Mouse (Mus musculus): ENCODE data around the gene Slc25a34. TPM values are rescaled to one million over a fixed set of nuclear protein-coding genes. Genes with fewer than 3 reads are reported as not detected.

Gene Slc25a34
- polyA plus RNA-seq, 1 experiment from 2014 or later = not detected

DNA sequence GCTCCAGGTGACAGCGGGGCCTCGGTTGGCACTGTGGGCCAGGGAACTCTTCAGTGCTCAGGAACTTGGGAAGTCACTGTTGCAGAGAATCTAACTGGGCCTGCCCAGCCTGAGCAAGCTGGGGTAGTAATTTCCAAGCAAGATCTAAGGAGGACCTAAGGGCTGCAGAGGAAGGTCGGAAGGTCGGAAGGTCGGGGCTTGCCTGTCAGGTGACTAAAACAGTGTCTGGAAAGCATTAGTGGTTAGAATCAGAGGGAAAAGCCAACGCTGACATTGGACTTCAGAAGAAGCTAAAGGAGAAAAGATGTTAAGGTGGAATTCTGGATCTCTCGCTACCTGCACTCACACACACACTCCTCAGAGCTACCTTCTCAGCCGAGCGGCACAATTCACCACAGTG lies 12.4 kb upstream of the Slc25a34 start:
- Histone ChIP-seq H3K27ac (ENCODE audit: low read depth, low read length) (no peak overlapping the region), H3K4me3 (ENCODE audit: low read depth, low read length) (no peak overlapping the region), H3K4me2 (no peak overlapping the region), H3K9me3 (ENCODE audit: control insufficient read depth, low read length) (no peaks in the 10 kb centered on the region), H3K4me1 (replicated peaks; ENCODE audit: control insufficient read depth, insufficient read depth, low read length) (no peaks in the 10 kb centered on the region), H3K9ac (ENCODE audit: low read depth, low read length) (no peak overlapping the region), H3K27me3 (replicated peaks; ENCODE audit: control insufficient read depth, insufficient read depth, low read length) (no peaks in the 10 kb centered on the region), H3K36me3 (ENCODE audit: control insufficient read depth, insufficient read depth, low read length) (peaks cover 32% of the 10 kb centered on the region)
- no peak for DNase-seq (ENCODE audit: low spot score)
- 78% methylated on average over 9 of the region's 9 CpGs for WGBS
- no peak for ATAC-seq (replicated peaks; ENCODE audit: low FRiP score)

DNA sequence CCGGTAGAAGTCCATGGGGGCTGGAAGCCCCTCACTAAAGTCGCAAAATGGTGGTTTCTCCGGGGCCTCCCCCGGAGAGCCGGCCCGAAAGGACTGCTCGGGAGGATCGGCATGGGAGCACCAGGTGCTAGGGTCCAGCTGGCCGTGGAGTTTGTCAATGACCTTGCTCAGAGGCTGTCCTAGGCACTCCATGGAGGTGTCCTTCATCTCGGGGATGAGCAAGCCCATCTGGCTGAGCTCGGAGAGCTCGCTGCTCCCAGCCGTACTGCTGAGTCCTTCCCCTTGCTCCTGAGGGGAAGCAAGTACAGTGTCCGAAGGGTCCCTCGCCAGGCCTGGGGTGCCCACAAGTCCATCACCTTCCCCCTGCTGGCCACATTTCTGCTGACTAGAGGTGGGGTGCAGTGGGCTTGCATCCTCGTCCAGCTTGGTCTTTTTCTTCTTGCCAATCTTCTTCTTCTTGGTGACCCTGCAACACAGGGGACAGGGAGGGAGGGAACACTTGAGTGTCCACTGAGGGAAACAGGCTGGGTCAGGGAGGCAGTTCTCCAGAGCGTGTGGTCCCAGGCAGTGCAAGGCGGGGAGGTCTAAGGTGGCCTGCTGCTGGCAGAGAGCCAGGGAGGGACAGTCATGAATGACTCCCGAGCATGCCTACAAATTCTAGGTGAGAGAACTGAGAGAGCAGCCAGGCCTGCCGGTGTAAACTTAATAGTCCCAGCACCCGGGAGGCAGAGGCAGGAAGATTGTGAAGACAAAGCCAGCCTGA lies 8.7 kb upstream of the Slc25a34 start:
- Histone ChIP-seq H3K4me1 (replicated peaks; ENCODE audit: control insufficient read depth, insufficient read depth, low read length) (no peaks in the 10 kb centered on the region), H3K4me2 (no peak overlapping the region), H3K4me3 (ENCODE audit: low read depth, low read length) (no peak overlapping the region), H3K27ac (ENCODE audit: low read depth, low read length) (no peak overlapping the region), H3K9me3 (ENCODE audit: control insufficient read depth, low read length) (no peaks in the 10 kb centered on the region), H3K36me3 (ENCODE audit: control insufficient read depth, insufficient read depth, low read length) (peaks cover 33% of the 10 kb centered on the region), H3K9ac (ENCODE audit: low read depth, low read length) (no peak overlapping the region), H3K27me3 (replicated peaks; ENCODE audit: control insufficient read depth, insufficient read depth, low read length) (no peaks in the 10 kb centered on the region)
- WGBS = 94% methylated on average over 21 of the region's 21 CpGs
- DNase-seq (ENCODE audit: low spot score) = no peak
- no peak for ATAC-seq (replicated peaks; ENCODE audit: low FRiP score)

DNA sequence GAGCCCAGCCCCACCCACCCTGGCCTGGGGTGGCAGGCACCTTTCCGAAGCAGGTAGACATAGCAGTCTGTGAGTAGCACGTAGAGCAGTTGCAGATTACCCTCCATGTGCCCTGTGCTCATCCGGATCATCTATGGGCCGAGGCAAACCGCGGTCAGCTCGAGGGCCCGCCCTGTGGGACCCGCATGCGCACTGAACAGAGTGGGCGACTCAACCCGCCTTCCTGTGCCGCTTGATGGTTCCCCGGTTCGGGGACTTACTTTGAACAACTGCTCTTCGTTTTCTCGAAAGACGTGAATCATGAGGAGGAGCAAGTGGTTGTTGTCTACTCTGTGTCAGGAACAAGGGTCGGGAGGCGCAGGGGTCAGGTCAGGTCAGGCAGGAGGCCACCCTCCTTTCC lies 7.6 kb upstream of the Slc25a34 start:
- Histone ChIP-seq H3K9me3 (ENCODE audit: control insufficient read depth, low read length) (no peaks in the 10 kb centered on the region), H3K4me2 (no peak overlapping the region), H3K9ac (ENCODE audit: low read depth, low read length) (no peak overlapping the region), H3K27me3 (replicated peaks; ENCODE audit: control insufficient read depth, insufficient read depth, low read length) (no peaks in the 10 kb centered on the region), H3K27ac (ENCODE audit: low read depth, low read length) (no peak overlapping the region), H3K4me1 (replicated peaks; ENCODE audit: control insufficient read depth, insufficient read depth, low read length) (no peaks in the 10 kb centered on the region), H3K4me3 (ENCODE audit: low read depth, low read length) (no peak overlapping the region), H3K36me3 (ENCODE audit: control insufficient read depth, insufficient read depth, low read length) (peaks cover 33% of the 10 kb centered on the region)
- DNase-seq (ENCODE audit: low spot score) (no peak), ATAC-seq (replicated peaks; ENCODE audit: low FRiP score) (no peak)
- 93% methylated on average over 20 of the region's 20 CpGs for WGBS

DNA sequence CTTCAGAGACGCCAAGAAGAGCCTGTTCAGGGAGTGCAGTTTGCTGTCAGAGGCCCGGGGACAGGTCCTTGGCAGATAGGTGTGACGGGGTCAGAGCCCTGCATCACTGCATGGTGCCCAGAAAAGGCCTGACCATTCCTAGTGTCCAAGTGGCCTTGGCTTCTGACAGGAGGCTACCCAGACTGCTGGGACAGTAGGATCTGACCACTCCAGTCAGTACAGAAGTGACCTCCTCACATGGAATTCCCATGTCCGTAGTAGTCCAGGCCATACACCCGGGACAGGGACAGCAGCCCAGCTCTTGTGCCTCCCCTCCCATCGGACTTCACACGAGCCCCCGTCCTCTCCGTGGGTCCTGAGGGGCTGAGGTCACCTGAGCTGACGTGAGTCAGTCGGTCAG lies 6.4 kb upstream of the Slc25a34 start:
- Histone ChIP-seq H3K9ac (ENCODE audit: low read depth, low read length) (no peak overlapping the region), H3K4me2 (no peak overlapping the region), H3K4me3 (ENCODE audit: low read depth, low read length) (no peak overlapping the region), H3K9me3 (ENCODE audit: control insufficient read depth, low read length) (no peaks in the 10 kb centered on the region), H3K27ac (ENCODE audit: low read depth, low read length) (no peak overlapping the region), H3K4me1 (replicated peaks; ENCODE audit: control insufficient read depth, insufficient read depth, low read length) (no peaks in the 10 kb centered on the region), H3K27me3 (replicated peaks; ENCODE audit: control insufficient read depth, insufficient read depth, low read length) (no peaks in the 10 kb centered on the region), H3K36me3 (ENCODE audit: control insufficient read depth, insufficient read depth, low read length) (peaks cover 36% of the 10 kb centered on the region)
- no peak for ATAC-seq (replicated peaks; ENCODE audit: low FRiP score)
- DNase-seq (ENCODE audit: low spot score) = no peak
- WGBS = 91% methylated on average over 11 of the region's 11 CpGs

DNA sequence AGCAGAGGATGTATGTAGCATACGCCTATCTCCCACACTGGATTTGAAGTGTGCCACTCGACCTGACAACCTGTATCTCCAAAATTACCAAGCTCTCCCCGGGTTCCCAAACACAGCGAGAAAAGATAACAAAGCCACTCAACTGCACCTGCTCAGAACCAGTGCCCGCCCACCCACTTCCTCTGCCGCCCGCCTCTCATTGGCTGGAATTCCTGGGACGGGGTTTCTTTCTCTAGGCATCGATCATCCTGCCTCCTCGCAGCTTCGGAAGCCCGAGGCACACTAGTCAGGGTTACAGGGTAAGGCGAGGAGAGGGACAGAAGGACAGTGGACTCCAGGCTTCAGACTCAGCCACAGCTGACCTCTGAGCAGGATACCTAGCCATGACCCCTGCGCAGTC lies 5.0 kb upstream of the Slc25a34 start:
- WGBS = 81% methylated on average over 14 of the region's 14 CpGs
- ATAC-seq (replicated peaks; ENCODE audit: low FRiP score) (no peak), DNase-seq (ENCODE audit: low spot score) (no peak)
- Histone ChIP-seq H3K4me1 (replicated peaks; ENCODE audit: control insufficient read depth, insufficient read depth, low read length) (no peaks in the 10 kb centered on the region), H3K27me3 (replicated peaks; ENCODE audit: control insufficient read depth, insufficient read depth, low read length) (no peaks in the 10 kb centered on the region), H3K27ac (ENCODE audit: low read depth, low read length) (no peak overlapping the region), H3K9ac (ENCODE audit: low read depth, low read length) (no peak overlapping the region), H3K36me3 (ENCODE audit: control insufficient read depth, insufficient read depth, low read length) (peaks cover 36% of the 10 kb centered on the region), H3K9me3 (ENCODE audit: control insufficient read depth, low read length) (no peaks in the 10 kb centered on the region), H3K4me2 (no peak overlapping the region), H3K4me3 (ENCODE audit: low read depth, low read length) (no peak overlapping the region)

DNA sequence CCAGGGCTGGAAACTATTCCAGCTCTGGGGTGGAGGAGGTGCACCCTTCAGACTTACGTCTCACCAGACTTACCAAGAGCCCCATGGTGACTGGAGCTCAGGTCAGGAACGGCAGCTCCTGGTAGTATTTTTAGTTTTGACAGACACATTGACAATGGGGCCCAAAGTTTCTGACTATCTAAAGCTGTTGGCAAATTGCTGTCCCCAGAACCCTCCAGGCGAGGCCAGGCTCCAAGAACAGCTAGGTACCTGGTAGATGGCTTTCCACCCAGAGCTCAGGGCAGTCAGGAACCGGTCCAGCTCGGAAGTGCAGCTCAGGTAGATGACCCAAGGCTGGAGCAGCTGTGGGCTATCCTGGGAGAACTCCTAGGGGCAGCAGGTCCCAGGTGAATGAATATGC lies 3.9 kb upstream of the Slc25a34 start:
- Histone ChIP-seq H3K4me3 (ENCODE audit: low read depth, low read length) (no peak overlapping the region), H3K4me1 (replicated peaks; ENCODE audit: control insufficient read depth, insufficient read depth, low read length) (no peaks in the 10 kb centered on the region; the same call in 1 of the 2 replicates), H3K9ac (ENCODE audit: low read depth, low read length) (no peak overlapping the region), H3K4me2 (no peak overlapping the region), H3K9me3 (ENCODE audit: control insufficient read depth, low read length) (no peaks in the 10 kb centered on the region), H3K27me3 (replicated peaks; ENCODE audit: control insufficient read depth, insufficient read depth, low read length) (no peaks in the 10 kb centered on the region), H3K27ac (ENCODE audit: low read depth, low read length) (no peak overlapping the region), H3K36me3 (ENCODE audit: control insufficient read depth, insufficient read depth, low read length) (peaks cover 34% of the 10 kb centered on the region)
- 89% methylated on average over 5 of the region's 5 CpGs for WGBS
- ATAC-seq (replicated peaks; ENCODE audit: low FRiP score) (no peak), DNase-seq (ENCODE audit: low spot score) (no peak)

DNA sequence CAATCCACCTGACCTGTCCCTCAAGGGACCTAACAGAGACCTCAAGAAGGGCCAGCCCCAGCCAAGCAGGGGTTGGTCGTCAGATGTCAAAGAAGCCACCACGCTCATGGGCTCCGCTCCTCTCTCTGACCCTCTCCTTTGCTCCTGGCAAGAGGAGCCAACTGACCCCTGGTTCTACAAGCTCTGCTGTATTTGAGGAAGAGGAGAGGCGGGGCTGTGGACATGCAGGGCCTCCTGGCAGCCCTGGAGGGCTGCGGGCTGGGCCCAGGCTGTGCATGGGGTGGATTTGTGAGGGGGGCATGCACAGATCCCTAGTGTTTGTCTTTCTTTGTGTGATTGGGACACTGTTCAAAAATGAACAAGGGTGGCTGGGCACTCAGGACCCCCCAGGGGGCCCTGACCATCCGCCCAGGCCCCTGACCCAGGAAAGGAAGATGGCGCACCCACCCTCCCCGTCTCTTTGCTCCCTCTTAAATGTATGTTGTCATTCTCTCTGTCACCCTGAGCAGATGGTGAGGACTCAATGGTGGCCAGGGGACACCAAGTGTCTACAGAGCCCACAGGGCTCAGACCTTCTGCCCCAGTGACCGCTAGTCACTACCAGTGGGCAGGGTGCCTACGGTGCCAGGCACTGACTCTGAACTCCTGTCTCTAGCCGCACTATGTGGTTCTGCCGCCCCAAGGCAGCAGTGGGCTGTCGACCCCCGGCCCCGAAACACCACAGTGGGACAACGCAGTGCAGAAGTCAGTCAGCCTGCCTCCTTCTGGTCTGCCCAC lies 2.3 kb upstream of the Slc25a34 start:
- DNase-seq (ENCODE audit: low spot score) = no peak
- Histone ChIP-seq H3K36me3 (ENCODE audit: control insufficient read depth, insufficient read depth, low read length) (peaks cover 20% of the 10 kb centered on the region; the same call in 1 of the 2 replicates), H3K4me1 (replicated peaks; ENCODE audit: control insufficient read depth, insufficient read depth, low read length) (no peaks in the 10 kb centered on the region; the same call in 1 of the 2 replicates), H3K4me2 (no peak overlapping the region), H3K27me3 (replicated peaks; ENCODE audit: control insufficient read depth, insufficient read depth, low read length) (no peaks in the 10 kb centered on the region), H3K4me3 (ENCODE audit: low read depth, low read length) (no peak overlapping the region), H3K27ac (ENCODE audit: low read depth, low read length) (no peak overlapping the region), H3K9ac (ENCODE audit: low read depth, low read length) (no peak overlapping the region), H3K9me3 (ENCODE audit: control insufficient read depth, low read length) (no peaks in the 10 kb centered on the region)
- no peak for ATAC-seq (replicated peaks; ENCODE audit: low FRiP score)
- 83% methylated on average over 16 of the region's 16 CpGs for WGBS

DNA sequence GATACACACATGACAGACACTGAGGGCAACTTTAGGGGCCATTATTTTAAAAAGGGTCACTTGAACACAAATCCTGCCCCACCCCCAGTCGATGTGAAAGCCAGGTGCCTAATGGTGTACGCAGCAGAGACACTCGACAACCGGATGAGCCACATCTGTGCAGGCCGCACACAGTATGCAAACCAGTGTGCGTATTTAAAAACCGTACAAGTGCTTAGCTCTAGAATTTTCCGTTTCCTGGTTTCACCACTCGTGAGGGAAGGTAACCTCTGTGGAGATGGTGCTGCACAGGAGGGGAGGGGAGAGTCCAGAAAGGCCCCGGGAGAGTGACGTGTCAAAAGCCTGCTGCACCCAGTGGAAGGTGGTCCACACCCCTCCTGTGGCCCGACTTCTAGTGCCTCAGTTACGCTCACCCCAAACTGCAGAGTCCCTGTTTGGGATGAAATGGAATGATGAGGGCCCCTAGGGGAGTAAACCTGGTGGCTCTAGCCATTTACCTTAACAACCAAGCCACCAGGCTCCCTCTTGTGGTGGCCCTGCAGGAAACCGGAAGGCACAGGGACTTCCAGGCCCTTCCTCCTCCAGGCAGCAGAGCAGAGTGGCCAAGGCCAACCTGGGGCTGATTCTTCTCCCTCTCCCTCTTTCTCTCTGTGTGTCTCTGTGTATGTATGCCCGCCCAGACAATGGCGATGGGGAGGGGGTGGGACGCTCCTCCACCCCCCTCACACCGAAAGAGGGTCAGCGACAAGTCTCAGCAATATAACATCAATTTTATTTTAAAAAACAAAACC lies 1.6 kb upstream of the Slc25a34 start:
- WGBS = 69% methylated on average over 19 of the region's 19 CpGs
- Histone ChIP-seq H3K27ac (ENCODE audit: low read depth, low read length) (no peak overlapping the region), H3K27me3 (replicated peaks; ENCODE audit: control insufficient read depth, insufficient read depth, low read length) (no peaks in the 10 kb centered on the region), H3K4me2 (no peak overlapping the region), H3K36me3 (ENCODE audit: control insufficient read depth, insufficient read depth, low read length) (peaks cover 16% of the 10 kb centered on the region; the same call in 1 of the 2 replicates), H3K9ac (ENCODE audit: low read depth, low read length) (no peak overlapping the region), H3K4me1 (replicated peaks; ENCODE audit: control insufficient read depth, insufficient read depth, low read length) (no peaks in the 10 kb centered on the region; the same call in 1 of the 2 replicates), H3K9me3 (ENCODE audit: control insufficient read depth, low read length) (no peaks in the 10 kb centered on the region), H3K4me3 (ENCODE audit: low read depth, low read length) (no peak overlapping the region)
- DNase-seq (ENCODE audit: low spot score) (no peak), ATAC-seq (replicated peaks; ENCODE audit: low FRiP score) (no peak)

Data from liver, embryonic 11.5 days (tissue).